Mouse (Mus musculus) 3134 (cell line): ENCODE measurements around the gene Pde6d.

ENCODE experiments used
- DNase-seq: peaks from one replicate; pipeline ENCODE4 v3.0.0-alpha.2; 2011; ENCODE audit warnings: low spot score; ENCODE audit not compliant: insufficient read length; ENCODE audit errors: extremely low read depth

The Pde6d gene

DNA sequence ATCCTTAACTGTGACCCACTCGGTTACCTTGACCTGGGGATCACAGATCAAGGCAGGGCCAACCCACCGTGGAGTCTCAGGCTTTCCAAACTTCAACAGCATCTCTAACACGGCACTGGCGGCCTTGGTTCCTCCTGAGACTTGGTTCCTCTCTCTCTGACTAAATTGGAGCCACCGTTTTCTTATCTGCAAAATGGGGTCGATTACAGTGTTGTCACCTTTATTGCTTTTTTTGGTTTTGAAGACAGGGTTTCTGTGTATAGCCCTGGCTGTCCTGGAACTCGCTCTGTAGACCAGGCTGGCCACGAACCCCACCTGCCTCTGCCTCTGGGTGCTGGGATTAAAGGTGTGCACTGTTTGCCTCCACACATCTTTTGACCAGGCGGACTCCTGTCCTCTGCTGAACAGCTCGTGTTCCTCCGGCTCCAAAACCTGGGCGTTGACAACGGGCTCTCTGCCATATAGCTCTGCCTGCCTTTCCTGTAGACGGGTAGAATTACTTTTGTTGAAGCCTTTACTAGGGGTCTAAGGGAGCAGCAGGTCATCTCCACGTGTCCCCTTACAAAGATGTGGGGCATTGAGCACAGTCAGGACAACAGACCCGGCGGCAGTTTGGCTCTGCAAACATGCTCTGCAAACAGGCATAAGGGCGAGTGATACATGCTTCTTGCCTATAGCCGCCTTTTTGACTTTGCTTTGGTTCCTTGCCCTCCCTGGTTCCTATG, 77.6 kb downstream of the Pde6d start:
- peak; percentile 55 for DNase-seq

DNA sequence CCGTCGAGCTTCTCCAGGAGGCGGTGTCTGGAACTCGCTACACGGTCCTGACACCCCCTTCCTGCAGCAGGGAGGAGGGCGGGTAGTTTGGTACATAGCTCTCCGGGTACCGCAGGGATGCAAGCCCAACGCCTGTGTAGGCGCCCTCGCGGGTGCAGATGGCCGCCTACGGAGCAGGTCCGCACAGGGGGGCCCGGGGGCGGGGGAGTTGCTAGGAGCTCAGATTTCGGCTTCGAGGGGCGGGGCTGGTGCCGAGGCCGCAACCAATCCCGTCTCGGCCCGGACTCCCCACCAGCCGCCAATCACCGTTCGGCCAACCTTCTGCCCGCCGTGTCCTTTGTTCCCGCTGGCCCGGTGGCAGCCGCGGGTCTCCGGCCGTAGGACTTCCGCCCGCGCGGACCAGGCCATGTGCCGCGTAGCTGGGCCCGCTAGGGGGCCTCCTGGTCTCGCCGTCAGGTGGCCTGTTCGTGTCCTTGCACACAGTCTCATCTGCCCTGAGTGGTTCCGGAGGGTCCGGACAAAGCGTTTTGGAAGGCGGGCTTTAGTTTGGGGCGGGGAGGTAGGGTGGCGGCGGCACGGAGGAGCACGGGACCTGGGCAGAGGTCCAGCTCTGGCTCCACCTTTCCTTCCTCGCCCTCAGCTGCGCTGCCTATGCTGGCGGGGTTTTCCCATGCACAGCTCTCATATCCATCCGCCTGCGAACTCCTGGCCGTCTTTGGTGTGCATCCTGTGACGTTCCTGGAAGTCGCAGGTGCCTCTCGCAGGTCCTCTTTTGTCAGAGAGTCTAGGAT, 78.3 kb downstream of the Pde6d start:
- DNase-seq: peak; percentile 99

- DNase-seq: peak; percentile 82
Observed at GRCm38 (mm10) chr1:86503165-86503747, 79.2 kb downstream of the Pde6d start.

GRCm38 (mm10) chr1:86502221-86503048, 80.0 kb downstream of the Pde6d start:
- DNase-seq: no peak

GRCm38 (mm10) chr1:86501559-86501958, 80.9 kb downstream of the Pde6d start:
- peak; percentile 75 for DNase-seq

GRCm38 (mm10) chr1:86501114-86501532, 81.3 kb downstream of the Pde6d start:
- peak; percentile 74 for DNase-seq

DNA sequence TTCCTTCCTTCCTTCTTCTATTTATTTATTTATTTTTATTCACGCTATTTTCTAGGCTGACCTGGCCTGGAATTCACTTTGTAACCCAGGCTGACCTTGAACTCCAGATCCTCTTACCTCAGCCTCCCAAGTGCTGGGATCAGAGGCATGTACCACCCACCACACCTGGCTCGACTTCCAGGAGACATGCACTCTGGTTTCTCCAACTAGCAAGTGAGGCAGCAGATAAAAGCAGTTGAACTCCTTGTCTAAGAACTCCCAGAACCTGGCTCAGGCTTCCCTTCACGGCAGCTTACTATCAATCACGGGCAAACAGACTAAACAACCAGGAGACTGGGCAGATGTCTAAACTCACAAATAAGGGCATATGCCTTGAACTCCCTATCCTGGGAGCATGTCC, 81.7 kb downstream of the Pde6d start:
- no peak for DNase-seq

DNA sequence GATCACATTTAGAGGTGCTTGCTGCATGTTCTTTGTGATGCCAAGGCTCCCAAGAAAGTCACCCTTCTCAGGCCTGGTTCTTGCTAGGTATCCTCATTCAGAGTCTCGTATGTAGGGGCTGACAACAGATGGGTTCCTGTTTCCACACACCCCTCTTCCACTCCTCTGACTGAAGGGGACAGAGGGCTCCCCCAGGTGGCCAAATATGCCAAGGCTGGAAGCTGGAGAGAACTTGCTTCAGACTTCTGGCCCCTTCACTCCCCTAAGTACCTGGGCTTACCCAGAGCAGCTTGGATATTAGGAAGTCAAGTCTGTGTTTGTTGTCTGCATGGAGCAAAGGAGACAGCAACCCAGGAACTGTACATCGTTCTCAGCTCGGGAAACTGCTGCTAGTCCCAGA, 82.5 kb downstream of the Pde6d start:
- DNase-seq: no peak

DNA sequence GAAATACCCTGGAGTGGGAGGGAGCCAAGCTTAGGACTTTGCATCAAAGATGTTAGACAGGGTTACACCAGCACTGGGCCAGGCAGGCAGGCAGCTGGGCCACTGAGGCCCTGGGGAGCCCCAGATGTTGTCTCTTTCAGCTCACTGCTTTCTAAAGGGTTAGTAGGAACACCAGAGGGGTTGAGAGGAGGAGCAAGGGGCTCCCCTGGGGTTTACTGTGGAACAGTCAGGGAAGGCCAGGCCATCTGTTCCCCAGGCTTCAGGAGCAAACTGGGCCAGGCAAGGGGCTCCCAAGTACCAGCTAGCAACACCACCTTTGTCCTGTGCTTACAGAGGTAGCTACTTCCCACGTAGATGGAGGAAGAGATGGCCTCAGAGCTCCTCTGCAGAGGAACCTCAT, 83.8 kb downstream of the Pde6d start:
- DNase-seq: no peak

- no peak for DNase-seq
Observed at GRCm38 (mm10) chr1:86497986-86498385, 84.4 kb downstream of the Pde6d start.

- DNase-seq: no peak
Observed at GRCm38 (mm10) chr1:86497361-86497760, 85.1 kb downstream of the Pde6d start.

DNA sequence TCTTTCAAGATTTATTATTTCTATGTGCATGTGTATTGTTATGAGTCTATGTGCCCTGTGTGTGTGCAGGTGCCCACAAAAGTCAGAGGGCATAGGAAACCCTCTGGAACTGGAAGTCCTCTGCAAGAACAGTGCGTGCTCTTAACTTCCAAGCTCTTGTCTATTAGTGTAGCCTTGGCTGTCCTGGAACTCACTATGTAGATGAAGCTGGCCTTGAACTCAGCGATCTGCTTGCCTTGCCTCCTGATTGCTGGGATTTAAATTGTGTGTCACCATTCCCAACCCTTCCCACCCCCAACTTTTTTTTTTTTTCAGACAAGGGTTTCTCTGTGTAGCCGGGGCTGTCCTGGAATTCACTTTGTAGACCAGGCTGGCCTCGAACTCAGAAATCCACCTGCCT, 86.1 kb downstream of the Pde6d start:
- DNase-seq: no peak

DNA sequence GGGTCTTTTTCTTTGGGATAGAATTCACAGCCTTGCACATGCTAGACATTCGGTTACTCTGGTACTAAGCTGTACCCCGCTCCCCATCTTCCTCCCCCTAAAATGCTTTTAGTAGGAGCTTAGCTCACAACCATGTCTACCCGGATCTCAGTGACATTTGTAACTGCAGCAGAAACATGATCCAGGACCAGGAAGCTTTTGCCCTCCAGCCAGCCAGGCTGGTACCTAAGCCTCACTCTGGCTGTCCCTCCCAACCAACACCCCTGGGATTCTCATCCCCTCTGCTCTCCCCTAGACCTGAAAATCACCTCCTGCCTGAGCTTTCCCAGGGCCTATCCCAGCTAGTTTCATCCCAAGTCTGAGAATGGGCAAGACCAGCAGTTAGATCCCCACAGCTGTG, 88.6 kb downstream of the Pde6d start:
- no peak for DNase-seq
